Mouse (Mus musculus) ZHBTc4 (cell line): ENCODE measurements at regions not wholly inside any gene's neighbourhood (a gene's known extent, or its start where the extent isn't known, plus 50 kb on each side); places are given as distances from the start of the nearest gene placed in this dataset.

Experiments
- DNase-seq: peaks from one replicate; pipeline ENCODE4 v3.0.0-alpha.2; 2011; ENCODE audit warnings: low read depth, low spot score

GRCm38 (mm10) chr12:70588234-70588633, 135.3 kb downstream of the Tmx1 start:
- no peak for DNase-seq

GRCm38 (mm10) chr12:70589315-70589742, 136.4 kb downstream of the Tmx1 start:
- no peak for DNase-seq

GRCm38 (mm10) chr12:70590456-70591050, 137.7 kb downstream of the Tmx1 start:
- no peak for DNase-seq

- no peak for DNase-seq
Measured at GRCm38 (mm10) chr12:70592821-70593220, 139.9 kb downstream of the Tmx1 start.

GRCm38 (mm10) chr12:70598211-70598701, 145.4 kb downstream of the Tmx1 start:
- DNase-seq: no peak

- peak; percentile 50 for DNase-seq
Measured at GRCm38 (mm10) chr12:70599731-70600130, 146.8 kb downstream of the Tmx1 start.

GRCm38 (mm10) chr12:70603869-70604268, 151.0 kb downstream of the Tmx1 start:
- DNase-seq: peak; percentile 18

- no peak for DNase-seq
Measured at GRCm38 (mm10) chr12:70608672-70609071, 155.8 kb downstream of the Tmx1 start.

- no peak for DNase-seq
Measured at GRCm38 (mm10) chr12:70609116-70609871, 156.4 kb downstream of the Tmx1 start.

- no peak for DNase-seq
Measured at GRCm38 (mm10) chr12:70611891-70612290, 159.0 kb downstream of the Tmx1 start.

GRCm38 (mm10) chr12:70613244-70613643, 160.3 kb downstream of the Tmx1 start:
- no peak for DNase-seq

- DNase-seq: no peak
Measured at GRCm38 (mm10) chr12:70614101-70614500, 161.2 kb downstream of the Tmx1 start.

GRCm38 (mm10) chr12:70614686-70615085, 161.8 kb downstream of the Tmx1 start:
- DNase-seq: no peak

- DNase-seq: no peak
Measured at GRCm38 (mm10) chr12:70615123-70615522, 162.2 kb downstream of the Tmx1 start.

GRCm38 (mm10) chr12:70616049-70616448, 163.2 kb downstream of the Tmx1 start:
- DNase-seq: no peak

- DNase-seq: no peak
Measured at GRCm38 (mm10) chr12:70616487-70616886, 163.6 kb downstream of the Tmx1 start.

- DNase-seq: no peak
Measured at GRCm38 (mm10) chr12:70617024-70617423, 164.1 kb downstream of the Tmx1 start.

- DNase-seq: no peak
Measured at GRCm38 (mm10) chr12:70617979-70618378, 165.1 kb downstream of the Tmx1 start.

- no peak for DNase-seq
Measured at GRCm38 (mm10) chr12:70619436-70619835, 166.5 kb downstream of the Tmx1 start.

GRCm38 (mm10) chr12:70622019-70622418, 169.1 kb downstream of the Tmx1 start:
- no peak for DNase-seq

- DNase-seq: no peak
Measured at GRCm38 (mm10) chr12:70624298-70624980, 171.5 kb downstream of the Tmx1 start.

GRCm38 (mm10) chr12:70627638-70628037, 174.7 kb downstream of the Tmx1 start:
- peak; percentile 60 for DNase-seq
